Mouse (Mus musculus): Measurements from ENCODE around the gene Syt7. TPM values are rescaled to one million over a fixed set of nuclear protein-coding genes. Genes with fewer than 3 reads are reported as not detected.

Gene Syt7
- total and polyA plus RNA-seq, 3 experiments, result not detected

GRCm38 (mm10) chr19:10502571-10502970, 113.7 kb downstream of the Syt7 start (continued):
- TF ChIP-seq KAT2A (IDR thresholded peaks at IDR 0.05; ENCODE audit: insufficient replicate concordance, low read length), result no peak
- TF ChIP-seq SIN3A (IDR thresholded peaks at IDR 0.05; ENCODE audit: low read length), result no peak
- no peak for TF ChIP-seq USF2 (conservative IDR thresholded peaks at IDR 0.05; ENCODE audit: low read depth, low read length)
- TF ChIP-seq MXI1 (IDR thresholded peaks at IDR 0.05; ENCODE audit: low read depth, low read length), result no peak
- TF ChIP-seq TBP (conservative IDR thresholded peaks at IDR 0.05; ENCODE audit: low read depth, low read length), result no peak
- no peak for TF ChIP-seq ZC3H11A (IDR thresholded peaks at IDR 0.05; ENCODE audit: low read depth, low read length)
- TF ChIP-seq CHD2 (IDR thresholded peaks at IDR 0.05; ENCODE audit: low read length), result no peak
- no peak for TF ChIP-seq IRF4 (IDR thresholded peaks at IDR 0.05; ENCODE audit: low read depth, low read length)
- no peak for TF ChIP-seq TCF12 (IDR thresholded peaks at IDR 0.05; ENCODE audit: low read depth, low read length)
- TF ChIP-seq MAFK (IDR thresholded peaks at IDR 0.05; ENCODE audit: insufficient replicate concordance, low read length), result peak; percentile 66; the same call in 1 of the 2 replicates
- no peak for TF ChIP-seq MYC (IDR thresholded peaks at IDR 0.05; ENCODE audit: low read depth, low read length)
- TF ChIP-seq MEF2A (IDR thresholded peaks at IDR 0.05; ENCODE audit: borderline replicate concordance, low read depth, low read length), result no peak
- TF ChIP-seq ETS1 (conservative IDR thresholded peaks at IDR 0.05; ENCODE audit: low read depth, low read length), result no peak
- TF ChIP-seq GABPA (IDR thresholded peaks at IDR 0.05; ENCODE audit: insufficient replicate concordance, low read depth, low read length), result no peak
- TF ChIP-seq BHLHE40 (IDR thresholded peaks at IDR 0.05; ENCODE audit: low read depth, low read length), result no peak
- no peak for TF ChIP-seq EP300 (IDR thresholded peaks at IDR 0.05; ENCODE audit: low read length)
- no peak for TF ChIP-seq MAZ (IDR thresholded peaks at IDR 0.05; ENCODE audit: low read depth, low read length)
- TF ChIP-seq JUN (IDR thresholded peaks at IDR 0.05; ENCODE audit: insufficient read depth, low read depth, low read length), result no peak

Other genes starting within 250 kb of the Syt7 start
- 34.8 and 37.2 TPM in 2 replicates for gene Fads1, start 206.2 kb upstream of the Syt7 start, total RNA-seq (2012; rRNA removed)
- gene Fads1, start 206.2 kb upstream of the Syt7 start, total RNA-seq (2014; rRNA removed), result 30.5 and 30.6 TPM in 2 replicates
- gene Fads1, start 206.2 kb upstream of the Syt7 start, polyA plus RNA-seq (2012; ENCODE audit: insufficient read length, low read depth), result 37.6 and 44.7 TPM in 2 replicates
- 344 and 357 TPM in 2 replicates for gene Tmem258, start 185.1 kb upstream of the Syt7 start, total RNA-seq (2012; rRNA removed)
- gene Tmem258, start 185.1 kb upstream of the Syt7 start, total RNA-seq (2014; rRNA removed), result 148 and 164 TPM in 2 replicates
- 179 and 253 TPM in 2 replicates for gene Tmem258, start 185.1 kb upstream of the Syt7 start, polyA plus RNA-seq (2012; ENCODE audit: insufficient read length, low read depth)
- 125 and 172 TPM in 2 replicates for gene Fen1, start 184.9 kb upstream of the Syt7 start, total RNA-seq (2012; rRNA removed)
- 156 and 167 TPM in 2 replicates for gene Fen1, start 184.9 kb upstream of the Syt7 start, total RNA-seq (2014; rRNA removed)
- gene Fen1, start 184.9 kb upstream of the Syt7 start, polyA plus RNA-seq (2012; ENCODE audit: insufficient read length, low read depth), result 111 and 119 TPM in 2 replicates
- 0.04 and 0.13 TPM in 2 replicates for gene Myrf, start 148.3 kb upstream of the Syt7 start, total RNA-seq (2012; rRNA removed)
- gene Myrf, start 148.3 kb upstream of the Syt7 start, total RNA-seq (2014; rRNA removed), result not detected in 2 replicates
- 0.10 and 0.11 TPM in 2 replicates for gene Myrf, start 148.3 kb upstream of the Syt7 start, polyA plus RNA-seq (2012; ENCODE audit: insufficient read length, low read depth)
- 0.21 and 0.55 TPM in 2 replicates for gene Dagla, start 84.2 kb upstream of the Syt7 start, total RNA-seq (2012; rRNA removed)
- not detected in 2 replicates for gene Dagla, start 84.2 kb upstream of the Syt7 start, total RNA-seq (2014; rRNA removed)
- 0.12 and 0.21 TPM in 2 replicates for gene Dagla, start 84.2 kb upstream of the Syt7 start, polyA plus RNA-seq (2012; ENCODE audit: insufficient read length, low read depth)
- gene Lrrc10b, start 68.4 kb downstream of the Syt7 start, total RNA-seq (2012; rRNA removed), result not detected in 2 replicates
- not detected in 2 replicates for gene Lrrc10b, start 68.4 kb downstream of the Syt7 start, total RNA-seq (2014; rRNA removed)
- not detected in 2 replicates for gene Lrrc10b, start 68.4 kb downstream of the Syt7 start, polyA plus RNA-seq (2012; ENCODE audit: insufficient read length, low read depth)
- gene Ppp1r32, start 93.8 kb downstream of the Syt7 start, total RNA-seq (2012; rRNA removed), result 0.13 TPM in 1 of 2 replicates, not detected in the other
- gene Ppp1r32, start 93.8 kb downstream of the Syt7 start, total RNA-seq (2014; rRNA removed), result 0.18 TPM in 1 of 2 replicates, not detected in the other
- gene Ppp1r32, start 93.8 kb downstream of the Syt7 start, polyA plus RNA-seq (2012; ENCODE audit: insufficient read length, low read depth), result 0.25 and 0.49 TPM in 2 replicates
- gene Cpsf7, start 136.2 kb downstream of the Syt7 start, total RNA-seq (2012; rRNA removed), result 25.6 and 29.3 TPM in 2 replicates
- 28.8 and 30.8 TPM in 2 replicates for gene Cpsf7, start 136.2 kb downstream of the Syt7 start, total RNA-seq (2014; rRNA removed)
- gene Cpsf7, start 136.2 kb downstream of the Syt7 start, polyA plus RNA-seq (2012; ENCODE audit: insufficient read length, low read depth), result 47.8 and 48.8 TPM in 2 replicates
- 31.7 and 35.7 TPM in 2 replicates for gene Sdhaf2, start 137.1 kb downstream of the Syt7 start, total RNA-seq (2012; rRNA removed)
- gene Sdhaf2, start 137.1 kb downstream of the Syt7 start, total RNA-seq (2014; rRNA removed), result 85.6 and 96.0 TPM in 2 replicates
- gene Sdhaf2, start 137.1 kb downstream of the Syt7 start, polyA plus RNA-seq (2012; ENCODE audit: insufficient read length, low read depth), result 54.6 and 57.3 TPM in 2 replicates
- gene Tmem216, start 167.1 kb downstream of the Syt7 start, total RNA-seq (2012; rRNA removed), result 24.0 and 28.1 TPM in 2 replicates
- 25.7 and 31.8 TPM in 2 replicates for gene Tmem216, start 167.1 kb downstream of the Syt7 start, total RNA-seq (2014; rRNA removed)
- gene Tmem216, start 167.1 kb downstream of the Syt7 start, polyA plus RNA-seq (2012; ENCODE audit: insufficient read length, low read depth), result 19.9 and 23.7 TPM in 2 replicates
- 137 and 161 TPM in 2 replicates for gene Cyb561a3, start 188.1 kb downstream of the Syt7 start, total RNA-seq (2012; rRNA removed)
- gene Cyb561a3, start 188.1 kb downstream of the Syt7 start, total RNA-seq (2014; rRNA removed), result 180 and 211 TPM in 2 replicates
- gene Cyb561a3, start 188.1 kb downstream of the Syt7 start, polyA plus RNA-seq (2012; ENCODE audit: insufficient read length, low read depth), result 301 and 327 TPM in 2 replicates
- gene Tmem138, start 188.3 kb downstream of the Syt7 start, total RNA-seq (2012; rRNA removed), result 14.7 and 15.9 TPM in 2 replicates
- gene Tmem138, start 188.3 kb downstream of the Syt7 start, total RNA-seq (2014; rRNA removed), result 14.0 and 14.1 TPM in 2 replicates
- gene Tmem138, start 188.3 kb downstream of the Syt7 start, polyA plus RNA-seq (2012; ENCODE audit: insufficient read length, low read depth), result 25.8 and 30.9 TPM in 2 replicates
- 319 and 365 TPM in 2 replicates for gene Ddb1, start 216.2 kb downstream of the Syt7 start, total RNA-seq (2012; rRNA removed)
- 299 and 311 TPM in 2 replicates for gene Ddb1, start 216.2 kb downstream of the Syt7 start, total RNA-seq (2014; rRNA removed)
- gene Ddb1, start 216.2 kb downstream of the Syt7 start, polyA plus RNA-seq (2012; ENCODE audit: insufficient read length, low read depth), result 406 and 451 TPM in 2 replicates
- gene Tkfc, start 216.6 kb downstream of the Syt7 start, total RNA-seq (2012; rRNA removed), result 10.0 and 11.0 TPM in 2 replicates
- gene Tkfc, start 216.6 kb downstream of the Syt7 start, total RNA-seq (2014; rRNA removed), result 2.4 TPM in 2 replicates
- 14.9 and 15.0 TPM in 2 replicates for gene Tkfc, start 216.6 kb downstream of the Syt7 start, polyA plus RNA-seq (2012; ENCODE audit: insufficient read length, low read depth)
- 0.13 and 0.21 TPM in 2 replicates for gene Vwce, start 245.1 kb downstream of the Syt7 start, total RNA-seq (2012; rRNA removed)
- gene Vwce, start 245.1 kb downstream of the Syt7 start, total RNA-seq (2014; rRNA removed), result 0.04 TPM in 1 of 2 replicates, not detected in the other
- 1.0 and 1.3 TPM in 2 replicates for gene Vwce, start 245.1 kb downstream of the Syt7 start, polyA plus RNA-seq (2012; ENCODE audit: insufficient read length, low read depth)

Data from CH12.LX (cell line).